Comparison of ENCODE assay signal across 23 mouse cellular contexts in genomic region chr11:22668220-22668619, GRCm38 (mm10).
"Had no signal": no experiment of that assay in that cellular context is flagged by ENCODE, and none has a peak within 500 bp of the region (broad histone marks: within the 10 kb centered on the region; RNA-seq: fewer than 3 reads in every experiment).

No protein-coding gene starts in this region.

- H3K9ac ChIP-seq: limb, embryonic 12.5 days; limb, embryonic 15.5 days; liver, embryonic 14.5 days; liver, postnatal 0 days; lung, embryonic 14.5 days; midbrain, embryonic 13.5 days had no signal

- H3K27me3 ChIP-seq: limb, embryonic 12.5 days; limb, embryonic 15.5 days; megakaryocyte, embryonic 14.5 days; midbrain, embryonic 13.5 days had no signal

- DNase-seq: kidney, adult 18-20 months; kidney, adult 9 months; kidney, postnatal 25 days; layer of hippocampus, postnatal 36 days; left cerebral cortex, postnatal 4 days; liver, postnatal 0 days; lung, embryonic 14.5 days; right cerebral cortex, postnatal 25 days; spleen, adult 18-20 months; thymus, postnatal 4 days had no signal

- H3K4me3 ChIP-seq: left cerebral cortex, adult 2 months; limb, embryonic 12.5 days; limb, embryonic 15.5 days; megakaryocyte, embryonic 14.5 days; midbrain, embryonic 10.5 days; midbrain, embryonic 13.5 days had no signal

- H3K4me2 ChIP-seq: limb, embryonic 12.5 days; limb, embryonic 15.5 days; liver, embryonic 11.5 days; lung, embryonic 14.5 days; midbrain, embryonic 13.5 days had no signal

- H3K9me3 ChIP-seq: limb, embryonic 12.5 days; limb, embryonic 15.5 days; megakaryocyte, embryonic 14.5 days; midbrain, embryonic 10.5 days; midbrain, embryonic 13.5 days had no signal

- ATAC-seq: inflammation-experienced regulatory T-cells, adult 6 months; intestine, embryonic 16.5 days; liver, postnatal 0 days; lung, postnatal 0 days; midbrain, embryonic 13.5 days; midbrain, embryonic 16.5 days had no signal

- H3K36me3 ChIP-seq: limb, embryonic 12.5 days; limb, embryonic 15.5 days; midbrain, embryonic 10.5 days; midbrain, embryonic 13.5 days had no signal

- H3K27ac ChIP-seq: kidney, postnatal 0 days; left cerebral cortex, adult 2 months; limb, embryonic 12.5 days; limb, embryonic 15.5 days; liver, embryonic 14.5 days; midbrain, embryonic 10.5 days; midbrain, embryonic 13.5 days had no signal
